Mouse (Mus musculus): ENCODE data around the gene Grid2. TPM values are rescaled to one million over a fixed set of nuclear protein-coding genes. Genes with fewer than 3 reads are reported as not detected.

Grid2 gene
- polyA plus RNA-seq, 1 experiment from 2014 or later = 13.4 TPM

GRCm38 (mm10) chr6:64450770-64451169 lies 1195.1 kb downstream of the Grid2 start:
- Histone ChIP-seq H3K4me3 (no peak overlapping the region), H3K9ac (no peak overlapping the region), H3K27me3 (no peaks in the 10 kb centered on the region), H3K4me1 (replicated peaks) (peaks cover 4% of the 10 kb centered on the region; the same call in 1 of the 2 replicates), H3K4me2 (no peak overlapping the region), H3K27ac (no peak overlapping the region), H3K9me3 (no peaks in the 10 kb centered on the region), H3K36me3 (no peaks in the 10 kb centered on the region)
- ATAC-seq (ENCODE audit: low FRiP score) = no peak
- WGBS = 92% methylated on average over 3 of the region's 3 CpGs

GRCm38 (mm10) chr6:64479884-64480283 lies 1224.2 kb downstream of the Grid2 start:
- Histone ChIP-seq H3K27me3 (no peaks in the 10 kb centered on the region), H3K36me3 (no peaks in the 10 kb centered on the region), H3K4me3 (no peak overlapping the region), H3K4me2 (no peak overlapping the region), H3K9me3 (no peaks in the 10 kb centered on the region), H3K27ac (no peak overlapping the region), H3K9ac (no peak overlapping the region), H3K4me1 (replicated peaks) (no peaks in the 10 kb centered on the region)
- ATAC-seq (ENCODE audit: low FRiP score) = peak; percentile 68
- 72% methylated on average over 3 of the region's 3 CpGs for WGBS

GRCm38 (mm10) chr6:64480592-64480991 lies 1224.9 kb downstream of the Grid2 start:
- Histone ChIP-seq H3K4me1 (replicated peaks) (no peaks in the 10 kb centered on the region), H3K9me3 (no peaks in the 10 kb centered on the region), H3K9ac (no peak overlapping the region), H3K27ac (no peak overlapping the region), H3K36me3 (no peaks in the 10 kb centered on the region), H3K4me2 (no peak overlapping the region), H3K27me3 (no peaks in the 10 kb centered on the region), H3K4me3 (no peak overlapping the region)
- no peak for ATAC-seq (ENCODE audit: low FRiP score)
- WGBS = 79% methylated on average over 2 of the region's 2 CpGs

- Histone ChIP-seq H3K27ac (no peak overlapping the region; the same call in 1 of the 2 replicates), H3K4me1 (replicated peaks) (no peaks in the 10 kb centered on the region), H3K27me3 (no peaks in the 10 kb centered on the region), H3K4me3 (no peak overlapping the region), H3K9ac (no peak overlapping the region), H3K9me3 (no peaks in the 10 kb centered on the region), H3K36me3 (no peaks in the 10 kb centered on the region), H3K4me2 (no peak overlapping the region)
- 69% methylated on average over 4 of the region's 4 CpGs for WGBS
- ATAC-seq (ENCODE audit: low FRiP score) = peak; percentile 65
These were observed 1234.8 kb downstream of the Grid2 start for GRCm38 (mm10) chr6:64490313-64491067.

- no peak overlapping the region for H3K4me2 ChIP-seq
- no peak overlapping the region for H3K4me3 ChIP-seq
- no peaks in the 10 kb centered on the region for H3K36me3 ChIP-seq
- no peaks in the 10 kb centered on the region for H3K9me3 ChIP-seq
- no peaks in the 10 kb centered on the region for H3K4me1 ChIP-seq (replicated peaks)
- ATAC-seq (ENCODE audit: low FRiP score) = no peak
- no peak overlapping the region for H3K27ac ChIP-seq
- WGBS = 83% methylated on average over 1 of the region's 1 CpGs
- H3K27me3 ChIP-seq = no peaks in the 10 kb centered on the region
- no peak overlapping the region for H3K9ac ChIP-seq
These were observed 1248.7 kb downstream of the Grid2 start for GRCm38 (mm10) chr6:64504394-64504793.

- WGBS = 65% methylated on average over 3 of the region's 3 CpGs
- no peaks in the 10 kb centered on the region for H3K36me3 ChIP-seq
- H3K4me1 ChIP-seq (replicated peaks) = no peaks in the 10 kb centered on the region
- H3K4me3 ChIP-seq = no peak overlapping the region
- no peak overlapping the region for H3K9ac ChIP-seq
- no peaks in the 10 kb centered on the region for H3K27me3 ChIP-seq
- H3K27ac ChIP-seq = no peak overlapping the region
- no peak overlapping the region for H3K4me2 ChIP-seq
- ATAC-seq (ENCODE audit: low FRiP score) = no peak
- H3K9me3 ChIP-seq = no peaks in the 10 kb centered on the region
These were observed 1286.5 kb downstream of the Grid2 start for GRCm38 (mm10) chr6:64542168-64542567.

GRCm38 (mm10) chr6:64553645-64554044 lies 1298.0 kb downstream of the Grid2 start:
- no peak overlapping the region for H3K4me2 ChIP-seq
- no peaks in the 10 kb centered on the region for H3K27me3 ChIP-seq
- H3K9ac ChIP-seq = no peak overlapping the region
- no peak for ATAC-seq (ENCODE audit: low FRiP score)
- no peak overlapping the region for H3K4me3 ChIP-seq
- no peak overlapping the region for H3K27ac ChIP-seq
- no peaks in the 10 kb centered on the region for H3K9me3 ChIP-seq
- H3K4me1 ChIP-seq (replicated peaks) = no peaks in the 10 kb centered on the region
- 80% methylated on average over 3 of the region's 3 CpGs for WGBS
- H3K36me3 ChIP-seq = no peaks in the 10 kb centered on the region

GRCm38 (mm10) chr6:64555220-64555619 lies 1299.5 kb downstream of the Grid2 start:
- no peaks in the 10 kb centered on the region for H3K27me3 ChIP-seq
- H3K4me1 ChIP-seq (replicated peaks) = no peaks in the 10 kb centered on the region
- no peak overlapping the region for H3K27ac ChIP-seq
- H3K36me3 ChIP-seq = no peaks in the 10 kb centered on the region
- no peaks in the 10 kb centered on the region for H3K9me3 ChIP-seq
- no peak for ATAC-seq (ENCODE audit: low FRiP score)
- no peak overlapping the region for H3K4me2 ChIP-seq
- no peak overlapping the region for H3K4me3 ChIP-seq
- no peak overlapping the region for H3K9ac ChIP-seq
- WGBS = 92% methylated on average over 4 of the region's 4 CpGs

- Histone ChIP-seq H3K4me1 (replicated peaks) (0 out of 2 replicates have a peak, but pooled peaks cover 3% of the 10 kb centered on the region), H3K27me3 (no peaks in the 10 kb centered on the region), H3K4me3 (no peak overlapping the region), H3K4me2 (no peak overlapping the region), H3K27ac (no peak overlapping the region), H3K9ac (no peak overlapping the region), H3K36me3 (no peaks in the 10 kb centered on the region), H3K9me3 (no peaks in the 10 kb centered on the region)
- ATAC-seq (ENCODE audit: low FRiP score) = no peak
- WGBS = 71% methylated on average over 5 of the region's 5 CpGs
These were observed 1312.9 kb downstream of the Grid2 start for GRCm38 (mm10) chr6:64568599-64568998.

GRCm38 (mm10) chr6:64581338-64581737 lies 1325.7 kb downstream of the Grid2 start:
- WGBS = 71% methylated on average over 3 of the region's 3 CpGs
- no peak overlapping the region for H3K4me3 ChIP-seq
- H3K27me3 ChIP-seq = no peaks in the 10 kb centered on the region
- no peaks in the 10 kb centered on the region for H3K4me1 ChIP-seq (replicated peaks)
- no peaks in the 10 kb centered on the region for H3K36me3 ChIP-seq
- no peak overlapping the region for H3K4me2 ChIP-seq
- H3K9ac ChIP-seq = no peak overlapping the region
- no peak for ATAC-seq (ENCODE audit: low FRiP score)
- H3K9me3 ChIP-seq = no peaks in the 10 kb centered on the region
- no peak overlapping the region for H3K27ac ChIP-seq

- Histone ChIP-seq H3K9me3 (no peaks in the 10 kb centered on the region), H3K27me3 (no peaks in the 10 kb centered on the region), H3K27ac (no peak overlapping the region), H3K4me3 (no peak overlapping the region), H3K4me1 (replicated peaks) (no peaks in the 10 kb centered on the region), H3K9ac (no peak overlapping the region), H3K4me2 (no peak overlapping the region), H3K36me3 (no peaks in the 10 kb centered on the region)
- ATAC-seq (ENCODE audit: low FRiP score) = no peak
- 78% methylated on average over 7 of the region's 7 CpGs for whole genome bisulfite sequencing
These were observed 1333.0 kb downstream of the Grid2 start for GRCm38 (mm10) chr6:64588487-64589205.

- no peak for ATAC-seq (ENCODE audit: low FRiP score)
- H3K4me1 ChIP-seq (replicated peaks) = peaks cover 10% of the 10 kb centered on the region; the same call in 1 of the 2 replicates
- H3K27me3 ChIP-seq = no peaks in the 10 kb centered on the region
- H3K4me2 ChIP-seq = no peak overlapping the region
- WGBS = 70% methylated on average over 7 of the region's 7 CpGs
- no peak overlapping the region for H3K9ac ChIP-seq
- no peaks in the 10 kb centered on the region for H3K36me3 ChIP-seq
- no peak overlapping the region for H3K4me3 ChIP-seq
- no peak overlapping the region for H3K27ac ChIP-seq
- no peaks in the 10 kb centered on the region for H3K9me3 ChIP-seq
These were observed 1340.6 kb downstream of the Grid2 start for GRCm38 (mm10) chr6:64596261-64596660.

- no peak overlapping the region for H3K27ac ChIP-seq
- no peaks in the 10 kb centered on the region for H3K9me3 ChIP-seq
- no peak for ATAC-seq (ENCODE audit: low FRiP score)
- 8% methylated on average over 2 of the region's 2 CpGs for WGBS
- H3K9ac ChIP-seq = no peak overlapping the region
- H3K4me1 ChIP-seq (replicated peaks) = peaks cover 10% of the 10 kb centered on the region; the same call in 1 of the 2 replicates
- H3K27me3 ChIP-seq = no peaks in the 10 kb centered on the region
- no peaks in the 10 kb centered on the region for H3K36me3 ChIP-seq
- H3K4me2 ChIP-seq = no peak overlapping the region
- H3K4me3 ChIP-seq = no peak overlapping the region
These were observed 1341.2 kb downstream of the Grid2 start for GRCm38 (mm10) chr6:64596835-64597234.
